Mouse (Mus musculus) small intestine, adult 2 months (tissue): ENCODE data around the gene Il4ra. TPM values are rescaled to one million over a fixed set of nuclear protein-coding genes. Genes with fewer than 3 reads are reported as not detected.

Source experiments
- H3K27ac ChIP-seq: fragments of 200-500 bp; 2 replicates; pipeline ENCODE4 v1.5.1; 2012; ENCODE audit warnings: low read depth, low read length, control low read depth, inconsistent platforms; ENCODE audit not compliant: insufficient read depth
- H3K27me3 ChIP-seq: fragments of 200-500 bp; 2 replicates; pipeline ENCODE4 v1.6.1; 2012; ENCODE audit warnings: mild to moderate bottlenecking, moderate library complexity, low read length, inconsistent platforms; ENCODE audit not compliant: control insufficient read depth, insufficient read depth
- H3K36me3 ChIP-seq: fragments of 200-500 bp; 2 replicates; pipeline ENCODE4 v1.6.1; 2012; ENCODE audit warnings: mild to moderate bottlenecking, low read length, control low read depth, inconsistent platforms; ENCODE audit not compliant: control insufficient read depth, insufficient read depth
- H3K4me1 ChIP-seq: fragments of 200-500 bp; 2 replicates; pipeline ENCODE4 v1.6.1; 2012; ENCODE audit warnings: low read length, inconsistent platforms, mixed read lengths; ENCODE audit not compliant: control insufficient read depth, insufficient read depth, insufficient read length
- H3K4me3 ChIP-seq: fragments of 200-500 bp; 2 replicates; pipeline ENCODE4 v1.5.1; 2012; ENCODE audit warnings: low read depth, mild to moderate bottlenecking, control low read depth, inconsistent platforms, low read length, moderate library complexity
- CTCF ChIP-seq: fragments of 200-500 bp; IDR thresholded peaks from 2 replicates; pipeline ENCODE4 v1.5.1; 2012; ENCODE audit warnings: low read depth, mild to moderate bottlenecking, control low read depth, inconsistent platforms, low read length, moderate library complexity, mixed read lengths; ENCODE audit not compliant: insufficient replicate concordance, insufficient read length; ENCODE audit errors: extremely low read depth
- POLR2A ChIP-seq: fragments of 200-500 bp; IDR thresholded peaks from 2 replicates; pipeline ENCODE4 v1.6.1; 2012; ENCODE audit warnings: low read depth, mild to moderate bottlenecking, control low read depth, inconsistent platforms, low read length, moderate library complexity
- WGBS: fragments of 180-500 bp; shearing (Covaris S2); methylation state at CpG from one replicate; pipeline ENCODE4 v1.1.7; 2018; 5-methylcytosine and 5-hydroxymethylcytosine counted together
- polyA plus RNA-seq: library from polyadenylated mRNA; depleted of rRNA; stranded (reverse); fragments of >200 nt; gene quantifications from 2 replicates; pipeline ENCODE4 v1.2.3, GENCODE M21; 2012

Gene Il4ra
- polyA plus RNA-seq, 1 experiment, result 51.7 TPM

GRCm38 (mm10) chr7:125588721-125589120, 36.8 kb downstream of the Il4ra start:
- Histone ChIP-seq H3K4me1 (no peaks in the 10 kb centered on the region), H3K4me3 (no peak overlapping the region), H3K27me3 (no peaks in the 10 kb centered on the region), H3K36me3 (no peaks in the 10 kb centered on the region), H3K27ac (no peak overlapping the region)
- TF ChIP-seq CTCF (no peak), POLR2A (no peak)
- whole genome bisulfite sequencing, result 85% methylated on average over 4 of the region's 4 CpGs

- Histone ChIP-seq H3K27ac (no peak overlapping the region), H3K4me1 (no peaks in the 10 kb centered on the region), H3K27me3 (no peaks in the 10 kb centered on the region), H3K4me3 (no peak overlapping the region), H3K36me3 (no peaks in the 10 kb centered on the region)
- 79% methylated on average over 7 of the region's 7 CpGs for WGBS
- TF ChIP-seq POLR2A, result no peak
- TF ChIP-seq CTCF, result no peak
Measured at GRCm38 (mm10) chr7:125589896-125590295, 38.0 kb downstream of the Il4ra start.

- WGBS, result 71% methylated on average over 4 of the region's 4 CpGs
- H3K27ac ChIP-seq, result 0 out of 2 replicates have a peak overlapping the region, but pooled peaks have one; percentile 20
- no peak overlapping the region for H3K4me3 ChIP-seq
- H3K36me3 ChIP-seq, result no peaks in the 10 kb centered on the region
- H3K4me1 ChIP-seq, result no peaks in the 10 kb centered on the region
- no peak for TF ChIP-seq CTCF
- no peak for TF ChIP-seq POLR2A
- no peaks in the 10 kb centered on the region for H3K27me3 ChIP-seq
Measured at GRCm38 (mm10) chr7:125593831-125594230, 41.9 kb downstream of the Il4ra start.

- TF ChIP-seq POLR2A (no peak), CTCF (no peak)
- H3K4me3 ChIP-seq, result no peak overlapping the region
- H3K27ac ChIP-seq, result no peak overlapping the region
- no peaks in the 10 kb centered on the region for H3K36me3 ChIP-seq
- H3K4me1 ChIP-seq, result no peaks in the 10 kb centered on the region
- WGBS, result 46% methylated on average over 3 of the region's 3 CpGs
- no peaks in the 10 kb centered on the region for H3K27me3 ChIP-seq
Measured at GRCm38 (mm10) chr7:125596406-125596805, 44.5 kb downstream of the Il4ra start.

- 0 out of 2 replicates have a peak, but pooled peaks cover 3% of the 10 kb centered on the region for H3K4me1 ChIP-seq
- no peak overlapping the region; the same call in 1 of the 2 replicates for H3K27ac ChIP-seq
- 78% methylated on average over 9 of the region's 9 CpGs for WGBS
- H3K27me3 ChIP-seq, result no peaks in the 10 kb centered on the region
- TF ChIP-seq CTCF, result no peak
- no peak for TF ChIP-seq POLR2A
- no peak overlapping the region for H3K4me3 ChIP-seq
- H3K36me3 ChIP-seq, result no peaks in the 10 kb centered on the region
Measured at GRCm38 (mm10) chr7:125597083-125597482, 45.2 kb downstream of the Il4ra start.

GRCm38 (mm10) chr7:125597516-125598347, 45.8 kb downstream of the Il4ra start:
- Histone ChIP-seq H3K36me3 (no peaks in the 10 kb centered on the region), H3K4me1 (0 out of 2 replicates have a peak, but pooled peaks cover 3% of the 10 kb centered on the region), H3K4me3 (no peak overlapping the region), H3K27me3 (no peaks in the 10 kb centered on the region), H3K27ac (no peak overlapping the region)
- TF ChIP-seq CTCF (no peak), POLR2A (no peak)
- 85% methylated on average over 11 of the region's 11 CpGs for WGBS

- TF ChIP-seq POLR2A (no peak), CTCF (no peak)
- Histone ChIP-seq H3K36me3 (no peaks in the 10 kb centered on the region), H3K27me3 (no peaks in the 10 kb centered on the region), H3K4me3 (no peak overlapping the region), H3K4me1 (0 out of 2 replicates have a peak, but pooled peaks cover 3% of the 10 kb centered on the region), H3K27ac (no peak overlapping the region)
- WGBS, result 50% methylated on average over 4 of the region's 4 CpGs
Measured at GRCm38 (mm10) chr7:125599373-125599973, 47.6 kb downstream of the Il4ra start.
